Mouse (Mus musculus) liver, embryonic 14.5 days (tissue): ENCODE results near the gene Gm12184.

Experiments used
- CTCF ChIP-seq: IDR thresholded peaks from 2 replicates; pipeline ENCODE4 v1.5.1; 2016; ENCODE audit warnings: antibody characterized with exemption, low read depth, control low read depth
- EP300 ChIP-seq: IDR thresholded peaks from 2 replicates; pipeline ENCODE4 v1.6.1; 2016; ENCODE audit warnings: antibody characterized with exemption, low read depth

GRCm38 (mm10) chr11:48843202-48843601 lies 16.7 kb upstream of the Gm12184 start:
- TF ChIP-seq CTCF, result no peak
- no peak for TF ChIP-seq EP300
